8 mouse cellular contexts compared by ENCODE assay signal in genomic region chr4:84884111-84884538, GRCm38 (mm10). TPM values are rescaled to one million over a fixed set of nuclear protein-coding genes. Genes with fewer than 3 reads are reported as not detected.
A peak's percentile ranks its signal among the peaks of the same experiment; 100 is the strongest.
DNase-seq lines count a peak whose midpoint lies in the region; ATAC-seq and TF ChIP-seq lines count a peak whose summit lies in the region.

TSS of gene Cntln (plus strand) at chr4:84884309.

- 0 out of 2 replicates have a peak, but pooled peaks have one; percentile 28 for TF ChIP-seq POLR2A in thymus, adult 2 months (IDR thresholded peaks at IDR 0.05; ENCODE audit: control insufficient read depth, extremely low read depth, insufficient read depth, low read length, poor library complexity)

- WGBS in hindbrain, embryonic 11.5 days = under 1% methylated on average over 43 of the region's 50 CpGs
- under 1% methylated on average over 33 of the region's 50 CpGs for WGBS in lung, embryonic 16.5 days
- WGBS in thymus, adult 2 months = 3% methylated on average over 50 of the region's 50 CpGs

- no peaks in the 10 kb centered on the region for H3K36me3 ChIP-seq in hindbrain, embryonic 11.5 days (ENCODE audit: control insufficient read depth, insufficient read depth, low read length)
- H3K36me3 ChIP-seq in lung, embryonic 16.5 days (ENCODE audit: control insufficient read depth, insufficient read depth, low read length) = no peaks in the 10 kb centered on the region
- H3K36me3 ChIP-seq in thymus, adult 2 months (ENCODE audit: control insufficient read depth, insufficient read depth, low read length) = no peaks in the 10 kb centered on the region

- DNase-seq in NIH3T3 (ENCODE audit: low read depth) = peak; percentile 100
- DNase-seq in cerebellum, adult 9-11 months = peak; percentile 97
- DNase-seq in frontal cortex, adult 2 months (ENCODE audit: extremely low spot score in 1 of 2, low spot score in 1 of 2) = peak; percentile 76 to 94
- DNase-seq in hindbrain, embryonic 11.5 days (ENCODE audit: low spot score) = peak; percentile 94
- DNase-seq in layer of hippocampus, adult 9-11 months = peak; percentile 93
- DNase-seq in ovary, adult 18-20 months (ENCODE audit: low spot score) = peak; percentile 96
- DNase-seq in thymus, adult 2 months = peak; percentile 83

- peak within 1 kb of the TSS; percentile 55 for H3K27ac ChIP-seq in hindbrain, embryonic 11.5 days (ENCODE audit: low read depth, low read length)
- H3K27ac ChIP-seq in lung, embryonic 16.5 days (ENCODE audit: low read length) = peak within 1 kb of the TSS; percentile 94
- H3K27ac ChIP-seq in thymus, adult 2 months (ENCODE audit: control insufficient read depth, insufficient read depth, low read length) = no peak within 1 kb of the TSS

- peak; percentile 49; the same call in 1 of the 2 replicates for TF ChIP-seq CTCF in thymus, adult 2 months (IDR thresholded peaks at IDR 0.05; ENCODE audit: borderline replicate concordance, control insufficient read depth, extremely low read depth, insufficient read depth, low read length, poor library complexity)

- peak within 1 kb of the TSS; percentile 80 for H3K4me2 ChIP-seq in hindbrain, embryonic 11.5 days (replicated peaks; ENCODE audit: low read depth, low read length)
- peak within 1 kb of the TSS; percentile 58 for H3K4me2 ChIP-seq in lung, embryonic 16.5 days (ENCODE audit: low read depth, low read length)

- H3K4me1 ChIP-seq in hindbrain, embryonic 11.5 days (replicated peaks; ENCODE audit: control insufficient read depth, insufficient read depth, low read length) = no peaks in the 10 kb centered on the region
- peaks cover 6% of the 10 kb centered on the region; the same call in 1 of the 2 replicates for H3K4me1 ChIP-seq in lung, embryonic 16.5 days (replicated peaks; ENCODE audit: control insufficient read depth, insufficient read depth, low read length)
- H3K4me1 ChIP-seq in thymus, adult 2 months (replicated peaks; ENCODE audit: control insufficient read depth, insufficient read depth, low read length) = peaks cover 4% of the 10 kb centered on the region; the same call in 1 of the 2 replicates

- no peaks in the 10 kb centered on the region for H3K9me3 ChIP-seq in hindbrain, embryonic 11.5 days (ENCODE audit: control insufficient read depth, low read length)
- no peaks in the 10 kb centered on the region for H3K9me3 ChIP-seq in lung, embryonic 16.5 days (ENCODE audit: control insufficient read depth, low read length)

- H3K4me3 ChIP-seq in hindbrain, embryonic 11.5 days (ENCODE audit: low read depth, low read length) = peak within 1 kb of the TSS; percentile 64
- peak within 1 kb of the TSS; percentile 80 for H3K4me3 ChIP-seq in lung, embryonic 16.5 days (ENCODE audit: low read length)
- H3K4me3 ChIP-seq in thymus, adult 2 months (ENCODE audit: control insufficient read depth, insufficient read depth, low read length) = peak within 1 kb of the TSS; percentile 97

- H3K27me3 ChIP-seq in hindbrain, embryonic 11.5 days (ENCODE audit: control insufficient read depth, insufficient read depth, low read length) = no peaks in the 10 kb centered on the region
- H3K27me3 ChIP-seq in lung, embryonic 16.5 days (ENCODE audit: control insufficient read depth, insufficient read depth, low read depth, low read length) = no peaks in the 10 kb centered on the region
- H3K27me3 ChIP-seq in thymus, adult 2 months (ENCODE audit: control insufficient read depth, insufficient read depth, low read length) = no peaks in the 10 kb centered on the region

- ATAC-seq in hindbrain, embryonic 11.5 days (ENCODE audit: low FRiP score) = peak; percentile 97
- ATAC-seq in lung, embryonic 16.5 days (ENCODE audit: low read depth) = peak; percentile 98

- peak within 1 kb of the TSS; percentile 90 for H3K9ac ChIP-seq in hindbrain, embryonic 11.5 days (ENCODE audit: low read depth, low read length)
- H3K9ac ChIP-seq in lung, embryonic 16.5 days (ENCODE audit: low read length) = peak within 1 kb of the TSS; percentile 95

RNA-seq across cellular contexts. Expression of gene Cntln, which starts in this region (rescaled TPM):
- 10.1 and 11.8 TPM in 2 replicates for polyA plus RNA-seq in frontal cortex, adult 2 months (2012; rRNA removed)
- 10.4 and 11.4 TPM in 2 replicates for polyA plus RNA-seq in hindbrain, embryonic 11.5 days (2014; fragmentation: Nextera tagmentation; extraction: Ambion mirVana)
- 11.0 and 11.6 TPM in 2 replicates for polyA plus RNA-seq in lung, embryonic 16.5 days (2015; fragmentation: Nextera tagmentation; extraction: Ambion mirVana)
- 1.3 and 1.7 TPM in 2 replicates for polyA plus RNA-seq in thymus, adult 2 months (2012; rRNA removed)
